Mouse (Mus musculus) A20 (cell line): Measurements from ENCODE around the gene 1700092M07Rik.

Experiments
- DNase-seq: peaks from one replicate; pipeline ENCODE4 v3.0.0-alpha.2; 2011; ENCODE audit warnings: low read depth, low spot score

The 1700092M07Rik gene

GRCm38 (mm10) chr19:8740603-8741002, at the start of gene 1700092M07Rik:
Gene 1700092M07Rik, plus strand, starts transcription at chr19:8740718.
- no peak for DNase-seq

- no peak for DNase-seq
Observed at GRCm38 (mm10) chr19:8691871-8692539, 48.5 kb upstream of the 1700092M07Rik start.

- DNase-seq = no peak
Observed at GRCm38 (mm10) chr19:8692740-8693139, 47.8 kb upstream of the 1700092M07Rik start.

- peak; percentile 59 for DNase-seq
Observed at GRCm38 (mm10) chr19:8695330-8695729, 45.2 kb upstream of the 1700092M07Rik start.

- DNase-seq = peak; percentile 30
Observed at GRCm38 (mm10) chr19:8699652-8700051, 40.9 kb upstream of the 1700092M07Rik start.

- no peak for DNase-seq
Observed at GRCm38 (mm10) chr19:8702458-8702857, 38.1 kb upstream of the 1700092M07Rik start.

- DNase-seq = no peak
Observed at GRCm38 (mm10) chr19:8703571-8703970, 36.9 kb upstream of the 1700092M07Rik start.

- DNase-seq = no peak
Observed at GRCm38 (mm10) chr19:8705026-8705708, 35.4 kb upstream of the 1700092M07Rik start.

GRCm38 (mm10) chr19:8706132-8706667, 34.3 kb upstream of the 1700092M07Rik start:
- peak; percentile 27 for DNase-seq

GRCm38 (mm10) chr19:8706930-8707329, 33.6 kb upstream of the 1700092M07Rik start:
- DNase-seq = no peak

GRCm38 (mm10) chr19:8708954-8709353, 31.6 kb upstream of the 1700092M07Rik start:
- DNase-seq = no peak

GRCm38 (mm10) chr19:8710057-8710456, 30.5 kb upstream of the 1700092M07Rik start:
- no peak for DNase-seq

- DNase-seq = no peak
Observed at GRCm38 (mm10) chr19:8711506-8711905, 29.0 kb upstream of the 1700092M07Rik start.

- DNase-seq = peak; percentile 83
Observed at GRCm38 (mm10) chr19:8711949-8712869, 28.3 kb upstream of the 1700092M07Rik start.

GRCm38 (mm10) chr19:8712870-8713305, 27.6 kb upstream of the 1700092M07Rik start:
- peak; percentile 90 for DNase-seq

GRCm38 (mm10) chr19:8713306-8713996, 27.1 kb upstream of the 1700092M07Rik start:
- DNase-seq = peak; percentile 96

- DNase-seq = peak; percentile 88
Observed at GRCm38 (mm10) chr19:8713997-8714652, 26.4 kb upstream of the 1700092M07Rik start.

- peak; percentile 58 for DNase-seq
Observed at GRCm38 (mm10) chr19:8714653-8715481, 25.7 kb upstream of the 1700092M07Rik start.
